In the genomic region with DNA sequence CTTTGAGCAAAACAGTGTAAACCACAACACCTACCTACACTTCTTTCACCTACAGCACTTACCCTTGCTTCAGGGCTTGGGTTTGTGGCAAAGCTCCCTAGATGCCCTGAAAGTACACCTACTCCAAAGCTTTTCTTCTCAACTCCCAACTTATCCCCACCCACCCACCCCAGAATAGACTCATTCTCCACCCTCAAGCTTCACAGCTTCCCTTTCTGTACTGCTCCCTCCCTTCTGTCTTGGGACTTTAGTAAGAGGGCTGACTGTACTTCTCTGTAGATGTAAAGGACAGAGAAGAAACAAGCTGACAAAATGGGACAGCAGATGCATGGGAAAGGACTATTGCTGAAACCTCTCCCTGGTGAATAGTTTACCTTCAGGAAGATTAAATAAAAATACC, we compare ENCODE assay signal across 18 mouse cellular contexts.
"Had no signal": no experiment of that assay in that cellular context is flagged by ENCODE, and none has a peak within 500 bp of the region (broad histone marks: within the 10 kb centered on the region; RNA-seq: fewer than 3 reads in every experiment).

No protein-coding gene starts in this region.

- H3K9me3 ChIP-seq: liver, embryonic 15.5 days; lung, embryonic 15.5 days; megakaryocyte, embryonic 14.5 days; midbrain, embryonic 13.5 days; midbrain, embryonic 15.5 days; stomach, embryonic 15.5 days had no signal

- H3K9ac ChIP-seq: liver, embryonic 15.5 days; liver, postnatal 0 days; lung, embryonic 15.5 days; midbrain, embryonic 13.5 days; midbrain, embryonic 15.5 days; neural tube, embryonic 13.5 days; stomach, embryonic 15.5 days had no signal

- H3K4me1 ChIP-seq: liver, embryonic 15.5 days; lung, embryonic 15.5 days; midbrain, embryonic 13.5 days; midbrain, embryonic 15.5 days; neural tube, embryonic 13.5 days; stomach, embryonic 15.5 days had no signal

- ATAC-seq: liver, postnatal 0 days; lung, postnatal 0 days; midbrain, embryonic 13.5 days; midbrain, embryonic 15.5 days had no signal

- H3K27me3 ChIP-seq: liver, embryonic 15.5 days; lung, embryonic 15.5 days; midbrain, embryonic 13.5 days; midbrain, embryonic 15.5 days; neural tube, embryonic 13.5 days; stomach, embryonic 15.5 days had no signal

- H3K4me2 ChIP-seq: liver, embryonic 15.5 days; lung, embryonic 15.5 days; midbrain, embryonic 11.5 days; midbrain, embryonic 13.5 days; midbrain, embryonic 15.5 days; neural tube, embryonic 13.5 days; stomach, embryonic 15.5 days had no signal

- H3K4me3 ChIP-seq: liver, embryonic 15.5 days; lung, embryonic 15.5 days; megakaryocyte, embryonic 14.5 days; midbrain, embryonic 13.5 days; midbrain, embryonic 15.5 days; neural tube, embryonic 13.5 days; stomach, embryonic 15.5 days had no signal

- DNase-seq: liver, postnatal 0 days; lung, adult 2 months; lung, postnatal 14 days; lung, postnatal 36 days; thymus, adult 18-20 months; thymus, postnatal 14 days; thymus, postnatal 36 days had no signal

- H3K36me3 ChIP-seq: liver, embryonic 15.5 days; lung, embryonic 15.5 days; midbrain, embryonic 13.5 days; midbrain, embryonic 15.5 days; neural tube, embryonic 13.5 days; stomach, embryonic 15.5 days had no signal

- H3K27ac ChIP-seq: liver, embryonic 15.5 days; lung, embryonic 15.5 days; macrophage; midbrain, embryonic 13.5 days; midbrain, embryonic 15.5 days; neural tube, embryonic 13.5 days; stomach, embryonic 15.5 days; stomach, postnatal 0 days had no signal
